Mouse (Mus musculus): Measurements from ENCODE around the gene Gm9268. TPM values are rescaled to one million over a fixed set of nuclear protein-coding genes. Genes with fewer than 3 reads are reported as not detected.
"Not testable (repeated sequence)": the region's sequence is repeated elsewhere in the genome, so short reads cannot be mapped to it uniquely, and the experiment has no call there.

Gene Gm9268
- not detected in 2 replicates for polyA plus RNA-seq (2015; fragmentation: Nextera tagmentation; extraction: Ambion mirVana)

- not testable (repeated sequence) for DNase-seq (ENCODE audit: low spot score); H3K36me3 ChIP-seq (ENCODE audit: control insufficient read depth, insufficient read depth, low read length); H3K4me1 ChIP-seq (replicated peaks; ENCODE audit: control insufficient read depth, insufficient read depth); H3K9ac ChIP-seq (ENCODE audit: low read length); H3K4me2 ChIP-seq (replicated peaks; ENCODE audit: low read depth); H3K27ac ChIP-seq (replicated peaks); H3K27me3 ChIP-seq (ENCODE audit: control insufficient read depth, insufficient read depth, low read length); ATAC-seq (ENCODE audit: low FRiP score, low TSS enrichment); H3K4me3 ChIP-seq (ENCODE audit: low read depth, low read length); H3K9me3 ChIP-seq (ENCODE audit: control insufficient read depth, low read length)
- WGBS = no CpG with 5 or more reads among the region's 1 CpGs
These were observed at the start of gene Gm9268 for GRCm38 (mm10) chr7:43018465-43018864. Gene Gm9268 (plus strand): TSS chr7:43018765.

GRCm38 (mm10) chr7:42980098-42980497 lies 38.5 kb upstream of the Gm9268 start:
- DNase-seq (ENCODE audit: low spot score) = no peak
- H3K9me3 ChIP-seq (ENCODE audit: control insufficient read depth, low read length) = peaks cover 4% of the 10 kb centered on the region; the same call in 1 of the 2 replicates
- 79% methylated on average over 11 of the region's 11 CpGs for WGBS
- no peak for TF ChIP-seq EP300 (optimal IDR thresholded peaks at IDR 0.05)
- no peak for TF ChIP-seq CTCF (IDR thresholded peaks at IDR 0.05; ENCODE audit: low read depth)
- H3K4me3 ChIP-seq (ENCODE audit: low read depth, low read length) = no peak overlapping the region
- H3K27ac ChIP-seq (replicated peaks) = no peak overlapping the region
- no peak overlapping the region for H3K9ac ChIP-seq (ENCODE audit: low read length)
- ATAC-seq (ENCODE audit: low FRiP score, low TSS enrichment) = no peak
- H3K4me1 ChIP-seq (replicated peaks; ENCODE audit: control insufficient read depth, insufficient read depth) = no peaks in the 10 kb centered on the region
- H3K4me2 ChIP-seq (replicated peaks; ENCODE audit: low read depth) = no peak overlapping the region
- H3K27me3 ChIP-seq (ENCODE audit: control insufficient read depth, insufficient read depth, low read length) = no peaks in the 10 kb centered on the region
- no peaks in the 10 kb centered on the region for H3K36me3 ChIP-seq (ENCODE audit: control insufficient read depth, insufficient read depth, low read length)

GRCm38 (mm10) chr7:42980739-42981138 lies 37.8 kb upstream of the Gm9268 start:
- TF ChIP-seq CTCF (IDR thresholded peaks at IDR 0.05; ENCODE audit: low read depth) = no peak
- TF ChIP-seq EP300 (optimal IDR thresholded peaks at IDR 0.05) = no peak
- Histone ChIP-seq H3K9ac (ENCODE audit: low read length) (no peak overlapping the region), H3K9me3 (ENCODE audit: control insufficient read depth, low read length) (peaks cover 4% of the 10 kb centered on the region; the same call in 1 of the 2 replicates), H3K4me1 (replicated peaks; ENCODE audit: control insufficient read depth, insufficient read depth) (no peaks in the 10 kb centered on the region), H3K4me3 (ENCODE audit: low read depth, low read length) (no peak overlapping the region), H3K27ac (replicated peaks) (no peak overlapping the region), H3K27me3 (ENCODE audit: control insufficient read depth, insufficient read depth, low read length) (no peaks in the 10 kb centered on the region), H3K36me3 (ENCODE audit: control insufficient read depth, insufficient read depth, low read length) (no peaks in the 10 kb centered on the region), H3K4me2 (replicated peaks; ENCODE audit: low read depth) (no peak overlapping the region)
- 92% methylated on average over 10 of the region's 10 CpGs for WGBS
- DNase-seq (ENCODE audit: low spot score) (no peak), ATAC-seq (ENCODE audit: low FRiP score, low TSS enrichment) (no peak)

GRCm38 (mm10) chr7:43077831-43078230 lies 59.3 kb downstream of the Gm9268 start:
- Histone ChIP-seq H3K4me3 (ENCODE audit: low read depth, low read length) (no peak overlapping the region), H3K4me1 (replicated peaks; ENCODE audit: control insufficient read depth, insufficient read depth) (no peaks in the 10 kb centered on the region), H3K27me3 (ENCODE audit: control insufficient read depth, insufficient read depth, low read length) (no peaks in the 10 kb centered on the region), H3K9ac (ENCODE audit: low read length) (no peak overlapping the region), H3K36me3 (ENCODE audit: control insufficient read depth, insufficient read depth, low read length) (no peaks in the 10 kb centered on the region), H3K27ac (replicated peaks) (no peak overlapping the region), H3K4me2 (replicated peaks; ENCODE audit: low read depth) (no peak overlapping the region), H3K9me3 (ENCODE audit: control insufficient read depth, low read length) (no peaks in the 10 kb centered on the region)
- DNase-seq (ENCODE audit: low spot score) (no peak), ATAC-seq (ENCODE audit: low FRiP score, low TSS enrichment) (no peak)
- WGBS = 87% methylated on average over 8 of the region's 8 CpGs
- no peak for TF ChIP-seq CTCF (IDR thresholded peaks at IDR 0.05; ENCODE audit: low read depth)
- no peak for TF ChIP-seq EP300 (optimal IDR thresholded peaks at IDR 0.05)

Other genes starting within 250 kb of the Gm9268 start
- gene Vmn2r62, start 225.2 kb upstream of the Gm9268 start, polyA plus RNA-seq (2015; fragmentation: Nextera tagmentation; extraction: Ambion mirVana) = not detected in 2 replicates
- gene Gm2381, start 151.5 kb upstream of the Gm9268 start, polyA plus RNA-seq (2015; fragmentation: Nextera tagmentation; extraction: Ambion mirVana) = not detected in 2 replicates
- gene Vmn2r63, start 84.9 kb upstream of the Gm9268 start, polyA plus RNA-seq (2015; fragmentation: Nextera tagmentation; extraction: Ambion mirVana) = 0.02 TPM in 1 of 2 replicates, not detected in the other
- not detected in 2 replicates for gene Zfp936, start 95.5 kb downstream of the Gm9268 start, polyA plus RNA-seq (2015; fragmentation: Nextera tagmentation; extraction: Ambion mirVana)

Measured in stomach, postnatal 0 days (tissue).